Mouse (Mus musculus) heart, postnatal 4 days (tissue): ENCODE results near the gene Slc44a1. TPM values are rescaled to one million over a fixed set of nuclear protein-coding genes. Genes with fewer than 3 reads are reported as not detected.
A peak's percentile ranks its signal among the peaks of the same experiment; 100 is the strongest.

ENCODE experiments used
- DNase-seq: peaks from one replicate; pipeline ENCODE4 v3.0.0; 2021
- total RNA-seq, 2 experiments: library from RNA; stranded (reverse); gene quantifications; 2 replicates each; pipeline ENCODE4 v1.2.3; 2021

Slc44a1 gene
- total RNA-seq, 2 experiments from 2014 or later, result 40.9 to 43.2 TPM

- DNase-seq, result peak; percentile 51
Observed at GRCm38 (mm10) chr4:53431585-53432234, 8.5 kb upstream of the Slc44a1 start.

GRCm38 (mm10) chr4:53437110-53437755, 3.0 kb upstream of the Slc44a1 start:
- peak; percentile 13 for DNase-seq

- no peak for DNase-seq
Observed at GRCm38 (mm10) chr4:53438386-53438785, 1.8 kb upstream of the Slc44a1 start.

GRCm38 (mm10) chr4:53438836-53439480, 1.3 kb upstream of the Slc44a1 start:
- DNase-seq, result no peak

- DNase-seq, result no peak
Observed at GRCm38 (mm10) chr4:53439636-53440009, 590 bp upstream of the Slc44a1 start.

DNA sequence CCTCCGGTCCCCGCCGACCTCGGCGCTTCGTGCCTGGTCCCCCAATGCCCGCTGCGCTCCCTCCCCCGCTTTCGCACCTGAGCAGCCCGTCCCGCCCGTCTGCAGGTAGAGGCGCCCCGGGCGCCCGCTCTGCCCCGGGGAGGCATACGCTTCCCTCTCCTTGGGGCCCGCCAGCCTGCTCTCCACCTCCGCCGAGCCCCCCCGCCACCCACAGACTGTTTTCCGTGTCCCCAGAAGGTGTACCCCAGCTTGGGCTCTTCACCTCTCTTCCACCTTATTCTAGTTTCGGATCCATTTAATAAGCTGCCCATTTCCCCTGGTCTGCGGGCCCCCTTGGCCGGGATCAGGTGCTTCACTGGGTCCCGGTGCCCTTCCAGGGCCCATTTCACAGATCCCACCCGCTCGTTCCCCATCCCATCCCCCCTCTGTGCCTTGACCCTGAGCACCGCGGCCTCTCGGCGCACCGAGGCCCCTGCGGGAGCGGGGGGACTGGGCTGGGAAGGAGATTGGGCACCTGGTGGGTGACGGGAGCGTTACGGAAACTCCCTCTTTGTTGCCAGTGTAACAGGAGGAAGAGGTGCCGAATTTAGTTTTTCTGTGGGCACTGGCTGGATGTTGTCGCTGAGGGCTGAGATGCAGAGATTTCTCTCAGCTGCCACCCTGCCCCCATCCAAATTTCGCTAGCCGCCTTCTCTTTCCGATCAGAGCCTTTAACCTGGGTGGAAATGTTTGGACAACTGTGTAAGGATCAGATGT, 781 bp downstream of the Slc44a1 start:
- DNase-seq, result peak; percentile 41

- no peak for DNase-seq
Observed at GRCm38 (mm10) chr4:53441683-53442082, 1.5 kb downstream of the Slc44a1 start.

- DNase-seq, result no peak
Observed at GRCm38 (mm10) chr4:53446216-53446615, 6.0 kb downstream of the Slc44a1 start.

- DNase-seq, result no peak
Observed at GRCm38 (mm10) chr4:53447773-53448172, 7.6 kb downstream of the Slc44a1 start.

DNA sequence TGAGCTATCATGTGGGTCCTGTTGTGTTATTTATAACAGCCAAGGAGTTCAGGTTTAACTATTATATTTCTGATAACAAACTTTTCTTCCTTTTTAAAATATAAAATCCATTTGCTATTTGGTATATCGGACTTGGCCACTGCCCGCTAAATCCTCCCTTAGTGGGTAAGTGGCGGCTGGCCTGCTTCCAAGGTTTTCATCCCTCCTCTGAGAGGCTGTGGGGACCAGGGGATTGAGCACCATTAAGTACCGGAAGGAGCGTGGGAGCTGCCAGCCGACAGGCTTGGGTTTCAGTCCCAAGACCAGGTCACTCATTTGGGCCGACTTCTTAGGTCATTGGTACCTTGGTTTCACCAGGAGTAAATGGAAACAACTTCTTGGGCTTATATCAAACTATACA, 10.5 kb downstream of the Slc44a1 start:
- peak; percentile 42 for DNase-seq

GRCm38 (mm10) chr4:53451887-53452286, 11.7 kb downstream of the Slc44a1 start:
- DNase-seq, result peak; percentile 32

- no peak for DNase-seq
Observed at GRCm38 (mm10) chr4:53452457-53452856, 12.2 kb downstream of the Slc44a1 start.

- no peak for DNase-seq
Observed at GRCm38 (mm10) chr4:53452976-53453889, 13.0 kb downstream of the Slc44a1 start.

- DNase-seq, result no peak
Observed at GRCm38 (mm10) chr4:53455885-53456284, 15.7 kb downstream of the Slc44a1 start.

DNA sequence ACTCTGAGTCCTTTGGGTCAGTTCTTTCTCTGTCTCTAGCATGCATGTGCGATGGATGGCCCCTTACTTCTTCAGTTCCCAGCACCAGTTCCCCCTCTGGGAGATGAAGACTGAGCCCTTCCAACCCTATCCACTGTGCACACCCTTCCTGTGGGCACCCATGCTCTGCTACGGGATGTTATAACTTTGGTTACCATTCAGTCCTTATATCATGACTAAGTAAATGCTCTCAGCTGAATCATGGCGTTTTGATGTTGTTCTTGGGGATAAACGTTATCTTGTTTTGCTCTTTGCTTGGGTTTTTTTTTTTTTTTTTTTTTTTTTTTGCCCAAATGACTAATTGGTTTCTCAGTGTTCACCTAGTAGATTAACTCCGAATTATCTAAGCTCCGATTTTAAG, 16.4 kb downstream of the Slc44a1 start:
- no peak for DNase-seq

GRCm38 (mm10) chr4:53458503-53458902, 18.3 kb downstream of the Slc44a1 start:
- DNase-seq, result no peak

- DNase-seq, result no peak
Observed at GRCm38 (mm10) chr4:53459697-53460096, 19.5 kb downstream of the Slc44a1 start.

- no peak for DNase-seq
Observed at GRCm38 (mm10) chr4:53461026-53461425, 20.8 kb downstream of the Slc44a1 start.

- no peak for DNase-seq
Observed at GRCm38 (mm10) chr4:53462069-53462468, 21.9 kb downstream of the Slc44a1 start.

DNA sequence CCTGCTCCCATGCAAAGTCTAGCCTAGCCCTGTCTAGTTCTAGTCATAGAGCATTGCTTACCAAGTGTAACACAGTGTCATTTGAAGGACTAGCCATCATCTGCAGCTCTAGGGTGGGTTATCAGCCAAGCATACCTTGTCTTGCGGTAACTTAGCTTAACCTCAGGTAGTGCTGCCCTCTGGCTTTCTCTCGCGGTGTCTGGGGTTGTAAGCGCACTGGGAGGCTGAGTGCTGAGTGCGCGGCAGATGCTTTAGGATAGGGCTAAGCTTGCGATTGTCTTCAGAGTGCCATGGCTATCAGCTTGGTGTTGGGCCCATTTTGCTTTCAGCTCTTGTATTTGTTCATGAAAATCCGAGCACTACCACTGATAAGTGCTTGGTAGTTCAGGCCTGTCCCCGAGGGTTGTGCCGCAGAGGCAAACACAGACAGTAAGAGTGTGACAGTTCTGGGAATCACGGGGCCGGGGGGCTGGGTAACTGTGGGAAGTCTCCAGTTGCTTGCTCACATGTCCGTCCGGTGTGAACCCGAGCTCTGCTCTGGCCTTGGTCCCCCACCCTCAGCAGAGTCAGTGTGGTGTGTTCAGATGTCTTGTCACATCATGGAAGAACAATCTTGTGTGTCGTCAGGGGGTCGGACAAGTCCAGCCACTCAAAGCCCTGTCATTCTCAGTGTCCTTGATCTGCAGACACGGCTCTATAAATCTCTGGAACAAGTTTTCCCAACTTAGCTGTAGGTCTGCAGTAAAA, 22.5 kb downstream of the Slc44a1 start:
- no peak for DNase-seq

- DNase-seq, result no peak
Observed at GRCm38 (mm10) chr4:53465887-53466286, 25.7 kb downstream of the Slc44a1 start.
